ENCODE assay signal across 10 mouse cellular contexts in the genomic region with DNA sequence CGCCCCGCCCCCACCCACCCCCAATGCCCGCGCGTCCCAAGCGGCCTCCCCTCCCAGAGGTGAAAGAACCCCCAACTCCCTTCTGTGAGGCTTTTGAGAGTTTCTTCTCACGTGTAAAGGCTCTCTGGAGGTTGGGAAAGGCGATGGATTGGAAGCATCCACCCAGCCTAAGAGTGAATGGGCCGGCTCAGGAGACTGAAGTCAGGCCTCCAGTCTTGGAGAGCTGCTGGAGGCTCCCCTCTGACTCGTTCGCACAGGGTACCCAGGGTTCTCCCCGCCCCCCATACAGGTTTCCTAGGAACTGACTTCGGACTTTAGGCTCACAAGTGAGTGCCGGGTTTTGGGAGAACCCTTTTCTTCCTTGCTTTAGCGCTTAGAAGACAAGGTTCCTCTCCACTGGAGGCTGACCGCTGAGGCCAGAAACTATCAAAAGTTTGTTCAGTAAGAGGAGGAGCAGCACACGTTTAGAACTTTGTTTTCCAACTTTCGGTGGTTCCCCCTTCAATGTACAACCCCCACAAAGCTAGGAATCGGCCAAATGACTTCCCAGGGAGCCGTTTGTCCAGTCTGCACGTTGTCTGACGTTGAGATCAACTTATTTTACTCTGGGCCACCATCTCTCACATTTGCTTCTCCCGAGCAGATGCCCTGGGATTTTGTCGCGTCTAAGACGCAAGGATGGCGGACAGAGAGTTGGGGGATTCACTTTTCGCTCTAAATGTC. TPM values are rescaled to one million over a fixed set of nuclear protein-coding genes. Genes with fewer than 3 reads are reported as not detected.
A peak's percentile ranks its signal among the peaks of the same experiment; 100 is the strongest.
DNase-seq lines count a peak whose midpoint lies in the region; ATAC-seq and TF ChIP-seq lines count a peak whose summit lies in the region.
"Had no signal": no experiment of that assay in that cellular context is flagged by ENCODE, and none has a peak within 500 bp of the region (broad histone marks: within the 10 kb centered on the region; RNA-seq: fewer than 3 reads in every experiment).

No protein-coding gene starts in this region.

- no peaks in the 10 kb centered on the region for H3K36me3 ChIP-seq in heart, embryonic 11.5 days (ENCODE audit: control insufficient read depth, insufficient read depth, low read length)
- no peaks in the 10 kb centered on the region for H3K36me3 ChIP-seq in embryonic facial prominence, embryonic 10.5 days (replicated peaks)
- no peaks in the 10 kb centered on the region for H3K36me3 ChIP-seq in hindbrain, embryonic 16.5 days (ENCODE audit: control insufficient read depth, insufficient read depth, low read length)
- H3K36me3 ChIP-seq in neural tube, embryonic 12.5 days, result no peaks in the 10 kb centered on the region
- no peaks in the 10 kb centered on the region for H3K36me3 ChIP-seq in liver, postnatal 0 days (replicated peaks; ENCODE audit: insufficient read depth, low read length)

- TF ChIP-seq CTCF in liver, postnatal 0 days (IDR thresholded peaks at IDR 0.05; ENCODE audit: low read depth), result no peak
- no peak for TF ChIP-seq CTCF in cerebellum, adult 2 months (IDR thresholded peaks at IDR 0.05; ENCODE audit: borderline replicate concordance, insufficient read depth, low read depth, low read length)

- H3K4me2 ChIP-seq in heart, embryonic 11.5 days, result peak overlapping the region; percentile 45
- H3K4me2 ChIP-seq in hindbrain, embryonic 16.5 days (ENCODE audit: low read length), result peak overlapping the region; percentile 86
- H3K4me2 ChIP-seq in neural tube, embryonic 12.5 days (replicated peaks), result peak overlapping the region; percentile 72
- H3K4me2 ChIP-seq in liver, postnatal 0 days (ENCODE audit: low read depth, low read length), result no peak overlapping the region

- WGBS in heart, embryonic 11.5 days (ENCODE audit: insufficient replicate concordance), result under 1% methylated on average over 27 of the region's 28 CpGs
- under 1% methylated on average over 28 of the region's 28 CpGs for whole genome bisulfite sequencing in embryonic facial prominence, embryonic 10.5 days
- WGBS in hindbrain, embryonic 16.5 days, result 6% methylated on average over 28 of the region's 28 CpGs
- WGBS in neural tube, embryonic 12.5 days, result under 1% methylated on average over 28 of the region's 28 CpGs
- WGBS in liver, postnatal 0 days (ENCODE audit: insufficient replicate concordance), result 3% methylated on average over 28 of the region's 28 CpGs
- WGBS in cerebellum, adult 2 months, result 8% methylated on average over 28 of the region's 28 CpGs

- peaks cover 60% of the 10 kb centered on the region for H3K27me3 ChIP-seq in heart, embryonic 11.5 days (ENCODE audit: control insufficient read depth, insufficient read depth, low read length)
- peaks cover 95% of the 10 kb centered on the region for H3K27me3 ChIP-seq in embryonic facial prominence, embryonic 10.5 days (replicated peaks; ENCODE audit: low read depth, poor library complexity, severe bottlenecking)
- H3K27me3 ChIP-seq in hindbrain, embryonic 16.5 days (replicated peaks; ENCODE audit: control insufficient read depth, insufficient read depth, low read length), result 0 out of 2 replicates have a peak, but pooled peaks cover 3% of the 10 kb centered on the region
- no peaks in the 10 kb centered on the region for H3K27me3 ChIP-seq in neural tube, embryonic 12.5 days (replicated peaks)
- peaks cover 70% of the 10 kb centered on the region for H3K27me3 ChIP-seq in liver, postnatal 0 days (ENCODE audit: insufficient read depth, low read length)
- peaks cover 3% of the 10 kb centered on the region; the same call in 1 of the 2 replicates for H3K27me3 ChIP-seq in cerebellum, adult 2 months (ENCODE audit: control insufficient read depth, insufficient read depth, low read length)

- no peak for DNase-seq in heart, adult 9 months (ENCODE audit: low spot score in 2 of 2)
- DNase-seq in embryonic facial prominence, embryonic 10.5 days (ENCODE audit: low spot score), result peak; percentile 47
- DNase-seq in liver, postnatal 0 days, result no peak
- no peak for DNase-seq in thymus, postnatal 25 days
- no peak for DNase-seq in cerebellum, adult 2 months

- no peak overlapping the region for H3K27ac ChIP-seq in heart, embryonic 11.5 days (ENCODE audit: low read depth, low read length)
- H3K27ac ChIP-seq in embryonic facial prominence, embryonic 10.5 days (replicated peaks), result peak overlapping the region; percentile 61
- H3K27ac ChIP-seq in hindbrain, embryonic 16.5 days (ENCODE audit: low read depth, low read length), result peak overlapping the region; percentile 67
- H3K27ac ChIP-seq in neural tube, embryonic 12.5 days, result peak overlapping the region; percentile 54
- no peak overlapping the region for H3K27ac ChIP-seq in liver, postnatal 0 days (ENCODE audit: low read depth)
- H3K27ac ChIP-seq in cerebellum, adult 2 months (ENCODE audit: insufficient read depth, low read length), result no peak overlapping the region
- H3K27ac ChIP-seq: kidney, postnatal 0 days; liver, embryonic 14.5 days had no signal

- no peak for ATAC-seq in heart, embryonic 11.5 days (replicated peaks; ENCODE audit: insufficient number of reproducible peaks, low FRiP score, low TSS enrichment)
- peak; percentile 50; the same call in 1 of the 2 replicates for ATAC-seq in hindbrain, embryonic 16.5 days
- ATAC-seq in neural tube, embryonic 12.5 days (ENCODE audit: low FRiP score, low read depth), result peak; percentile 30
- no peak for ATAC-seq in liver, postnatal 0 days

- no peak overlapping the region for H3K9ac ChIP-seq in heart, embryonic 11.5 days (ENCODE audit: low read depth, low read length)
- peak overlapping the region; percentile 53 for H3K9ac ChIP-seq in hindbrain, embryonic 16.5 days (ENCODE audit: low read depth, low read length)
- H3K9ac ChIP-seq in neural tube, embryonic 12.5 days, result peak overlapping the region; percentile 63
- H3K9ac ChIP-seq in liver, postnatal 0 days (replicated peaks), result no peak overlapping the region
- H3K9ac ChIP-seq: liver, embryonic 14.5 days had no signal

- TF ChIP-seq POLR2A in cerebellum, adult 2 months (IDR thresholded peaks at IDR 0.05; ENCODE audit: borderline replicate concordance, insufficient read depth, low read length), result no peak

- TF ChIP-seq EP300 in liver, postnatal 0 days (IDR thresholded peaks at IDR 0.05; ENCODE audit: low read depth), result no peak

- H3K4me3 ChIP-seq in heart, embryonic 11.5 days (ENCODE audit: low read depth, low read length), result no peak overlapping the region
- peak overlapping the region; percentile 58 for H3K4me3 ChIP-seq in embryonic facial prominence, embryonic 10.5 days
- peak overlapping the region; percentile 27 for H3K4me3 ChIP-seq in hindbrain, embryonic 16.5 days (ENCODE audit: low read length)
- peak overlapping the region; percentile 33 for H3K4me3 ChIP-seq in neural tube, embryonic 12.5 days
- H3K4me3 ChIP-seq in liver, postnatal 0 days (ENCODE audit: low read depth, low read length), result no peak overlapping the region
- H3K4me3 ChIP-seq in cerebellum, adult 2 months (replicated peaks; ENCODE audit: insufficient read depth, low read depth, low read length), result no peak overlapping the region

- H3K4me1 ChIP-seq in heart, embryonic 11.5 days (ENCODE audit: control insufficient read depth, insufficient read depth, low read length), result peaks cover 2% of the 10 kb centered on the region; the same call in 1 of the 2 replicates
- peaks cover 36% of the 10 kb centered on the region for H3K4me1 ChIP-seq in embryonic facial prominence, embryonic 10.5 days
- H3K4me1 ChIP-seq in hindbrain, embryonic 16.5 days (ENCODE audit: control insufficient read depth, insufficient read depth, low read depth, low read length), result peaks cover 23% of the 10 kb centered on the region
- H3K4me1 ChIP-seq in neural tube, embryonic 12.5 days, result peaks cover 27% of the 10 kb centered on the region
- H3K4me1 ChIP-seq in liver, postnatal 0 days (ENCODE audit: insufficient read depth), result no peaks in the 10 kb centered on the region
- H3K4me1 ChIP-seq in cerebellum, adult 2 months (ENCODE audit: control insufficient read depth, insufficient read depth, low read length), result no peaks in the 10 kb centered on the region; the same call in 1 of the 2 replicates

- H3K9me3 ChIP-seq in heart, embryonic 11.5 days (replicated peaks; ENCODE audit: control insufficient read depth, low read length), result no peaks in the 10 kb centered on the region
- H3K9me3 ChIP-seq in embryonic facial prominence, embryonic 10.5 days, result no peaks in the 10 kb centered on the region
- no peaks in the 10 kb centered on the region for H3K9me3 ChIP-seq in hindbrain, embryonic 16.5 days (ENCODE audit: control insufficient read depth, low read length)
- H3K9me3 ChIP-seq in neural tube, embryonic 12.5 days, result no peaks in the 10 kb centered on the region
- no peaks in the 10 kb centered on the region for H3K9me3 ChIP-seq in liver, postnatal 0 days (ENCODE audit: low read length)

RNA-seq across cellular contexts. Expression of a gene that starts 8.6 kb away (rescaled TPM):
- 0.04 and 0.09 TPM in 2 replicates for polyA plus RNA-seq in heart, embryonic 11.5 days (2014; fragmentation: Nextera tagmentation; extraction: Ambion mirVana)
- polyA plus RNA-seq in embryonic facial prominence, embryonic 10.5 days (2016; fragmentation: Nextera tagmentation; extraction: Ambion mirVana), result 3.4 and 11.1 TPM in 2 replicates
- polyA plus RNA-seq in hindbrain, embryonic 16.5 days (2015; fragmentation: Nextera tagmentation; extraction: Ambion mirVana), result 15.3 and 18.5 TPM in 2 replicates
- polyA plus RNA-seq in neural tube, embryonic 12.5 days (2016; fragmentation: Nextera tagmentation; extraction: Ambion mirVana), result 31.9 and 40.0 TPM in 2 replicates
- polyA plus RNA-seq in liver, postnatal 0 days (2015; fragmentation: Nextera tagmentation; extraction: Ambion mirVana), result not detected in 2 replicates
- polyA plus RNA-seq in cerebellum, adult 2 months (2012; rRNA removed), result 5.8 and 6.9 TPM in 2 replicates
- polyA plus RNA-seq: kidney, postnatal 0 days; liver, embryonic 14.5 days had no signal

Comparison
In these comparisons a context has a peak if more than half of its experiments do, and no peak if none do; other contexts are left out.
1. ATAC-seq: peak in hindbrain, embryonic 16.5 days (single experiment) and neural tube, embryonic 12.5 days (single experiment); none in heart, embryonic 11.5 days (single experiment) and liver, postnatal 0 days (single experiment).
2. H3K27ac ChIP-seq: peak in embryonic facial prominence, embryonic 10.5 days (single experiment), hindbrain, embryonic 16.5 days (single experiment) and neural tube, embryonic 12.5 days (single experiment); none in heart, embryonic 11.5 days (single experiment), liver, postnatal 0 days (single experiment) and cerebellum, adult 2 months (single experiment).
3. H3K4me3 ChIP-seq: peak in embryonic facial prominence, embryonic 10.5 days (single experiment), hindbrain, embryonic 16.5 days (single experiment) and neural tube, embryonic 12.5 days (single experiment); none in heart, embryonic 11.5 days (single experiment), liver, postnatal 0 days (single experiment) and cerebellum, adult 2 months (single experiment).
4. H3K9ac ChIP-seq: peak in hindbrain, embryonic 16.5 days (single experiment) and neural tube, embryonic 12.5 days (single experiment); none in heart, embryonic 11.5 days (single experiment) and liver, postnatal 0 days (single experiment).